Mouse (Mus musculus): ENCODE results near the gene Dbndd1. TPM values are rescaled to one million over a fixed set of nuclear protein-coding genes. Genes with fewer than 3 reads are reported as not detected.
"Not testable (repeated sequence)": the region's sequence is repeated elsewhere in the genome, so short reads cannot be mapped to it uniquely, and the experiment has no call there.

The Dbndd1 gene
- not detected for total RNA-seq (2018; cell fraction: chromatin; rRNA removed)
- not detected for total RNA-seq (2018; cell fraction: cytosol; rRNA removed)
- total RNA-seq (2018; cell fraction: nucleus; rRNA removed), result not detected
- not detected in 3 replicates for polyA plus RNA-seq (2018)

DNA sequence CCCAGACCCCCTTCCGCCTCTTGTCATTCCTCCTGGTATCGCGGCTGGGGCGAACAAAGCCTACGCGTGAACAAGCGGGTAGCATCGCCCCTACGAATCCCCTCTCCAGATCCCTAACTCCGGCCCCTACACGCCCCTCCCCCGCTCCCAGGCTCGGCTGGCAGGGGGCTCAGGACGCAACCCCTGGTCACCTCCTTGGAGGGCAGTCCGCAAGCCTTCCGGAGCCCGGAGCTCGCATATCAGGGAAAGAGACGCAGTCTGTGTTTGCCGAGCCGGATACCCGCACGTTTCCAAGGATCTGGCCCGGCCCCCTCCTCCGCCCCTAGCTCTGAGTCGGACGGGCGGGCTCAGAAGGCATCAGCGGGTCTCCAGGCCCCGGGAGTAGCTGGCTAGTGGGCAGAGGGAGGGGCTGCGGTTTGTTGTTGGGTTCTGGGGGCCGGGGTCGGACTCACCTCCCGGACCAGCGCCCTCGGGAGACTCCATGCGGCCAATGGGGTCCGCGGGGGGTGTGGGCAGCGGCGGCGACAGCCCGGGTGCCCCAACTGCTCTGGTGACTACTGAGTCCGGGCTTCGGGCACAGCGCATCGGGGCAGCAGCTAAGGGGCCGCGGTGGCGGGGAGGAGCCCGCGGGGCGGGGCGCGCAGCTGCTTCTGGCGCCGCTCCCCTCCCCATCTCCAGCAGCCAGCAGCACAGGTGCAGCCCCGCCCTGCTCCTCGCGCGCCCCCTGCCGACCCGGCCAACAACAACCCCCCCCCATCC, at the start of gene Dbndd1:
Gene Dbndd1 (minus strand): TSS at position 683 of the 759 bp plus-strand sequence.
- Histone ChIP-seq H3K79me2 (ENCODE audit: inconsistent target) (peaks cover 9% of the 10 kb centered on the region; the same call in 1 of the 2 replicates), H3K4me3 (ENCODE audit: inconsistent target) (no peak within 1 kb of the TSS), H3K36me3 (ENCODE audit: inconsistent target) (no peaks in the 10 kb centered on the region), H3K27ac (no peak within 1 kb of the TSS)
- 3% methylated on average over 41 of the region's 63 CpGs for WGBS (ENCODE audit: missing documents)

- H3K79me2 ChIP-seq (ENCODE audit: inconsistent target); H3K4me3 ChIP-seq (ENCODE audit: inconsistent target); H3K36me3 ChIP-seq (ENCODE audit: inconsistent target); H3K27ac ChIP-seq: not testable (repeated sequence)
- no CpG with 5 or more reads among the region's 45 CpGs for WGBS (ENCODE audit: missing documents)
These were observed 49.0 kb upstream of the Dbndd1 start for GRCm38 (mm10) chr8:123564221-123564620.

DNA sequence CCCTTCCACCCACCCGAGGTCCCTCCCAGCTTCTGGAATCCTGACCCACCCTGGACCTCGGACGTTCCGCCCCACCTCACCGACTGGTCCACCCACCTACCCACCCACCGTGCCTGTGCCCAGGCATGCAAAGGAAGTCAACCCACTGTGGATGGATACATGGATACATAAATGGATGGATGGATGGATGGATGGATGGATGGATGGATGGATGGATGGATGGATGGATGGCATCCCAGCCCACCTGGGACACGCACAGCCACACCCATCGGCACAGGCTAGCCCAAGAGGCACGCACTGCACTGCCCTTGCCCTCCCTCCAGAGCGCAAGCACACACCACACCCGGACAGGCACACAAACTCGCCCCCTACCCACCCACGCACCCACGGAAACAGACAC, 22.4 kb upstream of the Dbndd1 start:
- not testable (repeated sequence) for H3K4me3 ChIP-seq (ENCODE audit: inconsistent target); H3K27ac ChIP-seq; H3K79me2 ChIP-seq (ENCODE audit: inconsistent target)
- no CpG with 5 or more reads among the region's 14 CpGs for WGBS (ENCODE audit: missing documents)
- H3K36me3 ChIP-seq (ENCODE audit: inconsistent target), result peaks cover 38% of the 10 kb centered on the region; the same call in 1 of the 2 replicates

DNA sequence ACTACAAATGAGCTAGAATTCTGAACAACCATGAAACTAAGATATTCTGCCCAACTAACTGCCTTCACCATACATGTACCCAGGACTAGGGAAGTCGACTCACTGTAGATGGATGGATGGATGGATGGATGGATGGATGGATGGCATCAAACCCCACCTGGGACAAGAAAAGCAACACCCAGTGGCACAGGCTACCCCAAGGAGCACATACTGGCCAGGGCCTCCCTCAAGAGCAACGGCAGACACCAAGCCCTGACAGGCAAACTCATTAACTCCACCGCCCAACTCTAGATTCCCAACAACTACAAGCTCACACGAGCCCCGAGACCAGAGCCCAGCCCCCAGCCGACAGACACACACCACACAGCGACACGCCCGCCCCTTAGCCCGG, 21.7 kb upstream of the Dbndd1 start:
- no peak overlapping the region for H3K4me3 ChIP-seq (ENCODE audit: inconsistent target)
- no peak overlapping the region for H3K27ac ChIP-seq
- no peaks in the 10 kb centered on the region for H3K79me2 ChIP-seq (ENCODE audit: inconsistent target)
- WGBS (ENCODE audit: missing documents), result 87% methylated on average over 8 of the region's 10 CpGs
- H3K36me3 ChIP-seq (ENCODE audit: inconsistent target), result peaks cover 44% of the 10 kb centered on the region; the same call in 1 of the 2 replicates

GRCm38 (mm10) chr8:123536242-123536989, 21.2 kb upstream of the Dbndd1 start:
- no peaks in the 10 kb centered on the region for H3K79me2 ChIP-seq (ENCODE audit: inconsistent target)
- no peak overlapping the region for H3K27ac ChIP-seq
- 95% methylated on average over 9 of the region's 9 CpGs for WGBS (ENCODE audit: missing documents)

DNA sequence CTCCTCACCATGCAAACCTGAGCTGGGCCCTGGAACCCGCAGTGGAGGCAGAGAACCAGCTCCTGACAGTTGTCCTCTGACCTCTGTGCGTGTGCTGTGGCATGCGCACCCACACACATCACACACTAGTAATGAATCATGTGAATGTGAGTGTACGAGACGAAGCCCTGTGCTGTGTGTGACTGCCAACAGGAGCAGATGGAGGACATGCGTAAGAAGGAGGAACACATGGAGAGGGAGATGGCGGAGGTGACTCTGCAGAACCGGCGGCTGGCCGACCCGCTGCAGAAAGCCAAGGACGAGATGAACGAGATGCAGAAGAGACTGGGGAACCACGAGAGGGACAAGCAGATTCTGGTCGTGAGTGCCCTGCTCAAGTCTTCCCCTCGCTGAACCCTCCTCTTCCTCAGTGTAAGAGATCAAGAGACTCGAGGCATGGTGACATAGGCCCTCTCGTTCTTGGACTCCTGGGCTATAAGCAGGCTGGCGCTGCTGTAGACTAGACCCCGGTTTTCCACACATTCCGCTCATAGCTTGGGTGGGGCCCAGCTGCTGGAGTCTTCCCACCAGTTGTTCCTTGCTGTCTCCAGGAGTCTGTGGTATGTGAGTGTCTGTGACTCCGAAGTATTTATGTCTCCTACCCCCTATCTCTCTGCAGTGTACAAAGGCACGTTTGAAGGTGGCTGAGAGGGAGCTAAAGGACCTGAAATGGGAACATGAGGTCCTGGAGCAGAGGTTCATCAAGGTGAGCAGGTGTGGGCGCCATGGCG, 12.6 kb upstream of the Dbndd1 start:
- Histone ChIP-seq H3K4me3 (ENCODE audit: inconsistent target) (no peak overlapping the region), H3K79me2 (ENCODE audit: inconsistent target) (no peaks in the 10 kb centered on the region), H3K27ac (no peak overlapping the region), H3K36me3 (ENCODE audit: inconsistent target) (peaks cover 90% of the 10 kb centered on the region)
- 95% methylated on average over 24 of the region's 25 CpGs for WGBS (ENCODE audit: missing documents)

More at GRCm38 (mm10) chr8:123536242-123536989, 21.2 kb upstream of the Dbndd1 start:
- no peak overlapping the region for H3K4me3 ChIP-seq (ENCODE audit: inconsistent target)
- H3K36me3 ChIP-seq (ENCODE audit: inconsistent target), result peaks cover 50% of the 10 kb centered on the region; the same call in 1 of the 2 replicates

DNA sequence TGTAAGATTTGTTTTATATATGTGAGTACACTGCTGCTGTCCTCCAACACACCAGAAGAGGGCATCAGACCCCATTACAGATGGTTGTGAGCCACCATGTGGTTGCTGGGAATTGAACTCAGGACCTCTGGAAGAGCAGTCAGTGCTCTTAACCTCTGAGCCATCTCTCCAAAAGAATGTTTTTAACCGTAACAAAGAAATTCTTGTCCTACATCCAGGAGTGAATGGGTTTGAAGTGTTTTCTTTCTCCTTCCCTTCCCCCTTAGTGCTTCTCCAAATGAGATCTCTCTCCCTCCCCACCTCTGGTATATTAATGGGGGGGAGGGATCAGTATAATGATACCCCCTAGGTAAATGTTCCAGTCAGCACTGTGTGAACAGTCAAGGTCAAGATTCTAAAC, 4.8 kb upstream of the Dbndd1 start:
- H3K27ac ChIP-seq; H3K4me3 ChIP-seq (ENCODE audit: inconsistent target); H3K79me2 ChIP-seq (ENCODE audit: inconsistent target): not testable (repeated sequence)
- WGBS (ENCODE audit: missing documents), result 100% methylated on average over 1 of the region's 1 CpGs
- H3K36me3 ChIP-seq (ENCODE audit: inconsistent target), result peaks cover 42% of the 10 kb centered on the region; the same call in 1 of the 2 replicates

- 0% methylated on average over 12 of the region's 20 CpGs for WGBS (ENCODE audit: missing documents)
- peak within 1 kb of the TSS; percentile 12; the same call in 1 of the 2 replicates for H3K27ac ChIP-seq
- peak within 1 kb of the TSS; percentile 90 for H3K4me3 ChIP-seq (ENCODE audit: inconsistent target)
- H3K79me2 ChIP-seq (ENCODE audit: inconsistent target), result peaks cover 9% of the 10 kb centered on the region; the same call in 1 of the 2 replicates
- H3K36me3 ChIP-seq (ENCODE audit: inconsistent target), result peaks cover 30% of the 10 kb centered on the region; the same call in 1 of the 2 replicates
These were observed 3.4 kb upstream of the Dbndd1 start, which contains the start of gene Gas8 for GRCm38 (mm10) chr8:123518667-123519066. Gene Gas8, plus strand, starts transcription at chr8:123518834.

DNA sequence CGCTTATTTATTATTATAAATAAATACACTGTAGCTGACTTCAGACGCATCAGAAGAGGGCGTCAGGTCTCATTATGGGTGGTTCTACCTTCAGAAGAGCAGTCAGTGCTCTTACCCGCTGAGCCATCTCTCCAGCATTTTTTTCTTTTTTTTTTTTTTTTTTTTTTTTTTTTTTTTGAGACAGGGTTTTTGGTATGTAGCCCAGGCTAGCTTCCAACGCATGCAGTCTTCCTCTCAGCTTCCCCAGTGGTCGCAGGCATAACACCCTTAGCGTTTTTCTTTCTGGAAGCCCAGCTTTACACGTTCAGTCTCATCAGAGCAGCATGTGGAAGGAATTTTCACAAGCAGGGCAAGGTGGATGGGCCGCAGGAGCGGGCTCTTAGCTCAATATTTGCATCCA, 2.9 kb upstream of the Dbndd1 start:
- Histone ChIP-seq H3K36me3 (ENCODE audit: inconsistent target) (peaks cover 26% of the 10 kb centered on the region; the same call in 1 of the 2 replicates), H3K79me2 (ENCODE audit: inconsistent target) (peaks cover 9% of the 10 kb centered on the region; the same call in 1 of the 2 replicates), H3K4me3 (ENCODE audit: inconsistent target) (peak overlapping the region; percentile 90; the same call in 1 of the 2 replicates), H3K27ac (no peak overlapping the region)
- 34% methylated on average over 10 of the region's 10 CpGs for WGBS (ENCODE audit: missing documents)

GRCm38 (mm10) chr8:123516596-123516995, 1.3 kb upstream of the Dbndd1 start:
- Histone ChIP-seq H3K4me3 (ENCODE audit: inconsistent target) (no peak overlapping the region), H3K36me3 (ENCODE audit: inconsistent target) (peaks cover 10% of the 10 kb centered on the region; the same call in 1 of the 2 replicates), H3K27ac (no peak overlapping the region), H3K79me2 (ENCODE audit: inconsistent target) (peaks cover 9% of the 10 kb centered on the region; the same call in 1 of the 2 replicates)
- WGBS (ENCODE audit: missing documents), result 83% methylated on average over 2 of the region's 2 CpGs

- Histone ChIP-seq H3K79me2 (ENCODE audit: inconsistent target) (peaks cover 9% of the 10 kb centered on the region; the same call in 1 of the 2 replicates), H3K36me3 (ENCODE audit: inconsistent target) (no peaks in the 10 kb centered on the region), H3K4me3 (ENCODE audit: inconsistent target) (no peak overlapping the region), H3K27ac (no peak overlapping the region)
- 4% methylated on average over 11 of the region's 11 CpGs for WGBS (ENCODE audit: missing documents)
These were observed 256 bp upstream of the Dbndd1 start for GRCm38 (mm10) chr8:123515540-123515897.

DNA sequence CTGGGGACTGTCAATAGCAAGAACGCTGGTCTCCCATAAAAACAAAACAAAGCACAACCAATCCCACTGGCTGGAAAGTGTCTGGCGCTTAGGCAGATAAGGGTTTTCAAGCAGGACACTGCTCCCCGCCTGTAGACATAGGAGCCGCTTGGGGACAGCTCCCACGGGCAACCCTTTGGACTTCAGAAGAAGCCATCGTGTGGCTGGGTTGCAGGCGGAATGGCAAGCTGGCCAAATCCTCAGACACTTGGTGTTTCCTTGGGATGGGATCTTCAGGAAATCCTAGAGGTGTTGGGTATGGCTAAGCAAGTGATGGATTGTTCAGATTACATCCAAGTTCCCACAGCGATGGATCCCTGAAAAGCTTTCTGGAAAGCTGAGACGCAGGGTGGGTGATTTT, 1.1 kb downstream of the Dbndd1 start:
- Histone ChIP-seq H3K4me3 (ENCODE audit: inconsistent target) (no peak overlapping the region), H3K27ac (no peak overlapping the region)
- 32% methylated on average over 9 of the region's 9 CpGs for WGBS (ENCODE audit: missing documents)

DNA sequence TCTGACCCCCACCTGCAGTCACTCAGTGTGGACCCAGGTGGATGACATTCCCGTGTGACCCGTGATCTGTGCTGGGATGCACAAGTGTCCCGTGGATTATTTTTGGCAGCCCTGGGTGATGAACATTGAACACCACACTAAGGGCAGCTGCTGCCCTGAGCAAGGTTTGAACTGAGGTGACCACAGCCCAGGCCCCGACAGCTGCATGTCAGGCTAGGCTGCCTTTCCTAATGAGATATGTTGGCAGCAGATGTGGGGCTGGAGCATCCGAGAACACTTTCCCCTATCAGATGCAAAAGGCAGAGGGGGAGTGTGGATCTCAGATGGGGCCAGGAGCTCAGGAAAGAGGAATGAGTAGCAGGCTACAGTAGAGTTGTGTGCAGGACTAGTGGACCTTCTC, 4.4 kb downstream of the Dbndd1 start:
- Histone ChIP-seq H3K36me3 (ENCODE audit: inconsistent target) (peaks cover 7% of the 10 kb centered on the region), H3K27ac (no peak overlapping the region), H3K4me3 (ENCODE audit: inconsistent target) (no peak overlapping the region), H3K79me2 (ENCODE audit: inconsistent target) (no peaks in the 10 kb centered on the region)
- whole genome bisulfite sequencing (ENCODE audit: missing documents), result 82% methylated on average over 5 of the region's 5 CpGs

More for the DNA sequence above, 1.1 kb downstream of the Dbndd1 start:
- no peaks in the 10 kb centered on the region for H3K36me3 ChIP-seq (ENCODE audit: inconsistent target)
- peaks cover 3% of the 10 kb centered on the region; the same call in 1 of the 2 replicates for H3K79me2 ChIP-seq (ENCODE audit: inconsistent target)

DNA sequence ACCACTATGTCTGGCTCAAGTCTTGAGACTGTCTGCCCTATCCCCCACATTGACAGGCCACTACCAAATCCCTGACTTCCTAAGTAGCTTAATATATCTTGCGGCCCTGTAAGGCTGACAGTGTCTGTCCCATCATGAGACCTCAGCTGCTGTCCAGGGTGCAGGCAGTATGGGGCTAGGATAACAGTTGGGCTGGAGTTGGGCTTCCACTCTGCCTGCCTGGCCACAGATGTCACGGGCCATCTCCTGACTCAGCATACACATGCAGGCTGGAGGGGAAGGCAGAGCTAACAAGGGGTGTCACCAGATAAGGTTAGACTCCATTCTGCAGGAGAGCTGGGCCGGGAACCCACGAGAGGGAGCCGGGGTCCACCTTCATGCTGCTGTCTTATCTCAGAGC, 8.1 kb downstream of the Dbndd1 start:
- Histone ChIP-seq H3K4me3 (ENCODE audit: inconsistent target) (no peak overlapping the region), H3K79me2 (ENCODE audit: inconsistent target) (no peaks in the 10 kb centered on the region), H3K27ac (no peak overlapping the region), H3K36me3 (ENCODE audit: inconsistent target) (peaks cover 35% of the 10 kb centered on the region)
- WGBS (ENCODE audit: missing documents), result 93% methylated on average over 4 of the region's 5 CpGs

All from macrophage (primary cell).